Mouse (Mus musculus): ENCODE measurements around the gene Nol12.

Nol12 gene

DNA sequence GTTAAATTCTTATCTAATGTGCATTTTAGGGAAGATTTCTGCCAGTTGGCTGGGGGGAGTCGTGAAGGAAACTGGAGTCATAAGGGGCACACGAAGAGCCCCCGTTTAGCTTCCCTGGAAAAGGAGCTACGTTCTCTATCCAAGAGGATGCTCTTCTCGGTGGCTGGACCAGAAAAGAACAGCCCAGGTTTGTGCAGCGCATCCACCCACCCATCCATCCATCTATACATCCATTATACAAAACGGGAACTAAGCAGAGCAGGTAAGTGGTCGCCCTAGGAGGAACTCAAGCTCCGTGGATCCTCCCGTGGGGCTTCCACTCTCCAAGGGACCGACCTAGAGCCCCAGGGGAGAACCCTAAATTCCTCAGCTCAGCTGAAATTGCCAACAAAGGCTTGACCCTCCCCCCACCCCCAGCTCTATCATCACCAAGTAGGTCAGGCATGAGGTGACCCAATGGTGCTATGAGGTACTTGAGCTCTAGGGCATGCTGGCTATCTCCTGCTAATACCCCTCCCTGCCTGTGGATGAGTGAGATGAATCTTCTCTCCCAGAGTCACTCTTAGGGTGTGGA, 13.5 kb downstream of the Nol12 start:
- DNase-seq (ENCODE audit: low read depth, low spot score) = no peak

DNA sequence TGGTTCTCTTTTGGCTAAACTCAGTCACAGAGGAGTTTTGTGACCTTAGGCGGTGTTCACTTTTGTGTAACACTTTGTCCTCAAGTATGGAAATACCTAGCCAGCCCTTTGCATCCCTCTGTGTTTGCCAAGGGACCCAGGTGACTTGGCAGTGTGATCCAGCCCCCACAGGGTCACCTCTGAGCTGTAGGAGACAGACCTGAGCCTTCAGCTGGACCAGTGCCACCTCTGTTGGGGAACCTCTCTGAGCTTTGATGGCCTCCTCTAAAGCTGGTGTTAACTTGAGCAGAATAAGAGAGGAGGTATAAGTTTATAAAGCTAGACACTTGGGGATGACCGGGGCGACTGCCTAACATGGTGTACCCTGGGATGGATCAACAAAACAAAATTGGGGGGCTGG, 14.2 kb downstream of the Nol12 start:
- DNase-seq (ENCODE audit: low read depth, low spot score) = no peak

DNA sequence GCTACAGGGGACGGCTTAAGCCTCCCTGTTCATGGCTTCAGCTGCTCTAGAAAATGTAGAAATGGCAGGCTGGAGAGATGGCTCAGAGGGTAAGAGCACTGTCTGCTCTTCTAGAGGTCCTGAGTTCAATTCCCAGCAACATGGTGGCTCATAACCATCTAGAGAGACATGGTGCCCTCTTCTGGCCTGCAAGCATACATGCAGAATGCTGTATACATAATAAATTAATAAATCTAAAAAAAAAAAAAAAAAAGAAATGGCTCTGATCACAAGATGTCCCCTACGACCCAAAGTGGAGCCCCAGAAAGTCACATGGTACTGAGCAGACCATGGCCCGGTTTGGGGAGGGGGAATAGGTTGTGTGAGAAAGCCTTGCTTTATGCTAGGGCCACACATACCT, 20.9 kb downstream of the Nol12 start:
- DNase-seq (ENCODE audit: low read depth, low spot score) = no peak

DNA sequence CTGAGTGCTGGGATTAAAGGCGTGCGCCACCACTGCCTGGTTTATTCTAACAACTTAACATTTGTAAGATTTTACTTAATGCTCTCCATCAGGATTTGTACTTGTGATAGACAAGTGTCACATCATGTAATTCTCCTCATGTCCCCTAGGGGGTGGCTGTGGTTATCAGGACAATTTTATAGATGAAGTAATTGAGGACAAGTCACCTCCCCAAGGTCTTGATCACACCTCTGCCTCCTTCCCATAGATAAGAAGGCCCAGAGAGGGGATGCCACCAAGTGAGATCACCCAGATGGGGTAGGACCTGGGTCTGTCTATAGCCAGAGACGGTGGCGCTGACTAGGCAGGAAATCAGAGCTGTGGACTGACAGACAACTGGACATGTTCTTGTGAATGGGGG, 21.6 kb downstream of the Nol12 start:
- DNase-seq (ENCODE audit: low read depth, low spot score) = peak; percentile 41

DNA sequence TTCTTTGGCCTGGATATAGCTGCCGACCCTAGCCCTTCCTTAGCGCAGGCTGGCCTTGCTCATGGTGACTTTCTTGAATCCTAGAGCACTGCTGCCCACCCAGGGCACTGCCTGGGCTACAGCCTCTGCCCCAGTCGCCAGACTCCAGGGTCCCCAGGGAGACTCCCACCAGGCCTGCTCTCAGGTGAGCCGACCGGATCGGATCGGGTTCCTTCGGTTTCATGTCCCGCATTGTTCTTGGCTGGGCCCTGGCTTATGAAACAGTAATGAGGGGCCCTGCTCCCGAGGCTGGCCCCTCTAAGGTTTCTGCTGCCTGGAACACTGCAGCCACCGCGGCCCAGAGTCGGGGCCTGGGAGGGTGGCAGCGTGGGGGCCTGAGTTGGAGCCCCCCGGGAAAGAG, 22.3 kb downstream of the Nol12 start:
- no peak for DNase-seq (ENCODE audit: low read depth, low spot score)

DNA sequence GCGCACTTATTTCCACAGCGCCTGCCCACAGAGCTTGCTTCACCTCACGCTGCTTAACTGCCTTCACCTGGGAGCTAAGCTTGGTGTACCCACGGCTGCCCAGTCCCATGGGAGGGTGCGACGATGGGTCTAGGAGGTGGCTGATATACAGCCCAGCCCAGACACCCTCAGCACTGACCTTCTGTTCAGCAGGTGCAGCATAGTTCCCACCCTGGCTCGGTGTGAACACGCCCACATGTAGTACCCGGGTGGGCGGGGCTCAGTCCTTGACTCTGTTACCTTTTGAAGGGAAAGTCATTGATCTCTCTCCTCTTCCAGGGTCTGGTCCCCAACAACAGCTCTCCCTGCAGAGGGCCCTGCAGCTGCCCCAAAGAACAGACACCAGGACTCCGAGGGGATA, 24.8 kb downstream of the Nol12 start:
- DNase-seq (ENCODE audit: low read depth, low spot score) = no peak

DNA sequence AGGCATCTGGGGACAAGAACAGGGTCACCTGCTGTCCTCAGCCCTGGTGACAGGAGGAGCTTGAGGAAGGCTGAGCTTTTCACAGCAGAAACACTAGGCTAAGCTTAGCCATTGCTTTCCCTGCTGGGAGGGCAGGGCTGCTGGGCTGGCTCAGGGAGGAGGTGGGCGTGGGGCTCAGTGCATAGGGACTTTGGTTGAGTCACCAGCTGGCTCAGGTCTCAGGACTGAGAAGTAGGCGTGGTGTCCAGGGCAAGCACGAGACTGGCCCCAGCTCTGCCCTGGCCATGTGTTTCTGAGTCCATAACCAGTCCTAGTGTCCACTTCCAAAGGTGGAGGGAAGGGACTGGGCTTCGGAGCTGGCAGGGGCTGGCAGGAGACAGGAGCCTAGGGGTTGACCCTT, 25.4 kb downstream of the Nol12 start:
- DNase-seq (ENCODE audit: low read depth, low spot score) = no peak

DNA sequence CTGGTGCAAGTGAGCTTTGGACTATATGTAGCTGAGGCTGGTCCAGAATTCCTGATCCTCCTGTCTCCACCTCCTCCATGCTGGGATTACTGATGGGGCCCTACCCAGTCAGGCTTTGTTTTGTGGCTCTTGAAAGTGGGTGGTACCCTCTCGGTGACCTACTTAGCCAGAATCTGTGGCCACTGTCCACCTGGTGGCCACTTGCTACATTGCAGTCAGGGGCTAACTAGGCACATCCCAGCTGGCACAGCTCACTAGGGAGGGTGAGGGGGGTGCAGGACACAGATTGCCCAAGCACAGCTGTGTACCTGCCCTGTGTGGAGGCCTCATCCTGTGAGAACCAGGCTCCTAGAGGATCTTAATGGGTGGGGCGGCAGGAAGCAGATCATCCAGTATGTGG, 28.2 kb downstream of the Nol12 start:
- DNase-seq (ENCODE audit: low read depth, low spot score) = peak; percentile 91

DNA sequence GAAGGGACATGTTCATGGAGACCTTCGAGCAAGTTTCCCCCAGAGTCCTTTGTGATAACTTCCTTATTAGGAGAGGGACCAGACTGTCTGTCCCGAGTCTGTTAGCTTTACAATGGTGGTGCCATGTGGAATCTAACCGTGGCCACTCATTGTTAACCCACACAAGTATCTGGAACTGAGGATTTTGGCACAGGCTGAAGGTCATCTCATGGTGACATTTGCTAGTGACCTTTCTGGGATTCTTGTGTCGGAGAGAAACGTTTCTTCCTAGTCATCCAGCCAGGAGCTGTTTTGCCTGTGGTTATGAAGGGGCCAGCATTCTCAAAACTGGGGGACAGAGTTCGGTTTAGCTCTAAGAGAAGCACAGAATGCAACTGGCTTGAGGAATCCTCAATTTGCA, 36.9 kb downstream of the Nol12 start:
- DNase-seq (ENCODE audit: low read depth, low spot score) = no peak

DNA sequence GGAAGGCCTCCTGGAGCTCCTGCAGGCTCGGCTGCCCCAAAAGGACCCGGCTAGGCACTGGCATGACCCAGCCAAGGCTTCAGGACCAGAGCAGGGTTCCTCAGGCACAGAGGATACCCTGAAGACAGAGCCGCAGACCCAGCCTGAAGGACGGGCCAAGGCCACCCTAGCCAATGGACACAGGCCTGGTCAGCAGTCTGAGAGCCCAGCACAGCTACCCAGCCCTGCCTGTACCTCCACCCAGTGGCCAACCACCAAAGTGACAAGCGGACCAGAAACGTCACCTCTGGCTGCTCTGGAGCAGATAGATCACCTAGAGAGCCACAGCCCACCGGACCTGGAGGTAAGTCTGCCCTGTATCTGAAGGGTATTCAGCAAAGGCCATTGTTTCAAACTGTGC, 39.2 kb downstream of the Nol12 start:
- peak; percentile 21 for DNase-seq (ENCODE audit: low read depth, low spot score)

DNA sequence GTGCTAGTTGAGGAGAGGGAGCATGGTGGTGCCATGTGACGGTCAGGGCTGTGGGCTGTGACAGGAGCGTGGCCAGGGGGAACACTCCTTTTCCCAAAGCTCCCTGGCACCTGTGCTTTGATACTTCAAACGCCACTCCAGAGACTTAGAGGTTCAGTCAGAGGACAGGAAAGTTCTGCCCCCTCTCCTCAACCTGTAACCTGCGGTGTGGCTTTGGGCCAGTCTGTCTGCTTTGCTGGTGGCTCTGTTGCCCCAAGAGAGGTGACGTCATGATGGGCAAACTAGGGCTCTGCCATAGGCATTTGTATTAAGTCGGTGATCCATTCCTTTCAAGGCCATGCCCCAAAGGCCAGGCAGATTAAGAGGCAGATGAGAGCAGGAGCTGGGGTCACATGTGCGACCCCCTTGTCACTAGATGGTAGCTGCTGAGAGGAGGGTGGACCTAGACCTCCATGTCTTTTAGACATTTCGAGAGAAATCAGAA, 43.0 kb downstream of the Nol12 start:
- DNase-seq (ENCODE audit: low read depth, low spot score) = no peak

DNA sequence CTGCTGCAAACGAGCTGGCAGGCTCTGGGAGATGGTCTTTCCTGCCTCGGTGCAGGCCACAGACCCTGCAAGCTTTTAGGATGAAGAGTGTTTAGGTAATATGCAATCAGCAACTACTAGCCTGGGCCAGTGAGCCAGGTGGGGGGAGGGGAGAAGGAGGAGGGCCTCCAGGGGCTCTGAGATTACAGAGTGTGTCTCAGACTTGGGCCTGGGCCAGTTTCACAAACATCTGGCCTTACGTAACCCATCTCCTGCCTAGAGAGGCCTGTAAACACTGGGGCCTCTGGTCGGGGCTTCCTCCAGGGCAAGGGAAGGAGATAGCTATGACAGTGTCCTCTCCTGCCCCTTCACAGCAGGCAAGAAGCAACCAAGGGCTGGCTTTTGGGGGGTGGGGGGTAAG, 44.1 kb downstream of the Nol12 start:
- peak; percentile 43 for DNase-seq (ENCODE audit: low read depth, low spot score)

DNA sequence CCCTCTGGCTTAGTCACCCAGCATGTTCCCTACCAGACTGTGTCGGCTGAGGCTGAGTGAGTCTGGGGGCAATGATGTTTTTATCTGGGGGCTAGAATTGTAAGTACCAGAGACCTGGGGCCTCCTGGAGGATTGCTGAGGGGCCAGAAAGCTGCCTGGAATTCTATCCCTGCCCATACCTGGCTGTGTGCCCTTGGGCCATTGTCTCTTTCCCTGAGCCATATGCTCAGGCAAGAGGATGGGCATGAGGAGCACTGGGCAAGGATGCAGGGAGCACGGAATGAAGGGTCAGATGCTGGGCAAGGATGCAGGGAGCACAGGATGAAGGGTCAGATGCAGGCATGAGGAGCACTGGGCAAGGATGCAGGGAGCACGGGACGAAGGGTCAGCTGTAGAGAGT, 45.4 kb downstream of the Nol12 start:
- DNase-seq (ENCODE audit: low read depth, low spot score) = peak; percentile 76

DNA sequence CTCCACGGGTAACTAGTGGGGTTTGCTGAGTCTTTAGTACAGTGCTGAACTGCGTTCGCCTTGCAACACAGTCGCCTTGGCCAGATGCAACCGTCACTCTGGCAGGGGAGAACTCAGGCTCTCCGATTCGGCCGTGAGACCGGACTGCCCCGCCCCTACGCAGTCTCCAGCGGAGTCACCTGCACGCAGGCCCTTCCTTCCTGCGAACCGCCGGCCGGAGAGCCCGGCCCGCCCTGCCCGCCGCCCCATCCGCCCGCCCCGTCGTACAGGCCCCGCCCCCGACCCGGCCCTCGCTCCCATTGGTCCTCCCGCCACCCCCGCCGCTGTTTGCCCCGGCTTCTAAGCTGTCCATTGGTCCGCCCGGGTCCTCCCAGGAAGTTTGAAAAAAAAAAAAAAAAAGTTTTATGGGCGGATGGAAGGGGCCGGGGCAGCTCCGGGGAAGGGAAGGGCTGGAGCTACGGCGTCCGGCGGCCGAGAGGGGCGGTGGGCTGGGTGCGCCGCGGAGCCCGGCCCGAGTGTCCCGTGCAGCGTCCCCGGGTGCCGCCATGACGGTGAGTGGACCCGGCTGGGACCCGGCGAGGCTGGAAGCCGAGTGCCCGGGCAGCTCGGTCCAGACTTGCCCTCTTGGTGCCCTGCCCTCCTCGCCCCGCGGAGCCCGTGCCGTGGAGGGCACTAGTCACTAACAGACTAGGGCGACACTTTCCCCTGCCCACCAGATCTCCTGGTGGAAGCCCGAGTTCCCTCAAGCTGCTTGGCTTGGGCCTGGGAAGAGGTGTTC, 48.1 kb downstream of the Nol12 start:
- DNase-seq (ENCODE audit: low read depth, low spot score) = peak; percentile 88

DNA sequence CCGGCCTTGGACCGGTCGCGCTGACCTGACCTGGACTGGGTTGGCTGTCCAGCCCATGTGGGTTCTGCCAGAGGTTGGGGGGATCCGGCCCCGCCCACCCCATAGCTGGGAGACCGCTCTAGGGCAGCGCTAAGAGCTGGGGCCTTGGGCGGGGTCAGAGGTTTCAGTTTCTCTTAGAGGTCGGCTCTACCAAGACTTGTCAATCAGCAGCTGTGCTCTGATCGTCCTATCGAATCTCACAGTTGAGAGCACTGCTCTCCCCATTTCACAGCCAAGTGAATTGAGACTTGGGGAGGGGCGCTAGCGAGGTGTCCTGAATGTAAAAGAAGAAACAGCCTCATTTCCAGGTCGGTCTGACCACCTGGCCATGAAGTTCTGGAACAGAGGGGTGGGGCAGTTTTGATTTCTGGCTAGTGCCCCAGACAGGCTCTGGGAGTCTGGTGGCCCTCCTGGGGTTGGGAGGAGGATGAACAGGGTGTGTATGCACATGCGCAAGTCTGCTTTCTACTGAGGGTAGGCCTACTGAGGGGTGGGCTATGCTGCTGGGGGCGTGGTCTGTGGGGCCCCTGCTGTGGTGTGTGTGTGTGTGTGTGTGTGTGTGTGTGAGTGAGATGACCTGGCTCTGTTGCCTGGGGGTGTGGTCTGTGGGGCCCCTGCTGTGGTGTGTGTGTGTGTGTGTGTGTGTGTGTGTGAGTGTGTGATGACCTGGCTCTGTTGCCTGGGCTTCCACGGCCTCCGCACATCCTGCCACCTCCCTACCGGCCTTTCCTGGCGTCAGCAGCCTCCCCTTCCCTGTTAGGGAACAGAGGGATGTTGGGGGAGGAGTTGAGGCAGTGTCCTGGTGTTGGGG, 48.9 kb downstream of the Nol12 start:
- peak; percentile 59 for DNase-seq (ENCODE audit: low read depth, low spot score)

DNA sequence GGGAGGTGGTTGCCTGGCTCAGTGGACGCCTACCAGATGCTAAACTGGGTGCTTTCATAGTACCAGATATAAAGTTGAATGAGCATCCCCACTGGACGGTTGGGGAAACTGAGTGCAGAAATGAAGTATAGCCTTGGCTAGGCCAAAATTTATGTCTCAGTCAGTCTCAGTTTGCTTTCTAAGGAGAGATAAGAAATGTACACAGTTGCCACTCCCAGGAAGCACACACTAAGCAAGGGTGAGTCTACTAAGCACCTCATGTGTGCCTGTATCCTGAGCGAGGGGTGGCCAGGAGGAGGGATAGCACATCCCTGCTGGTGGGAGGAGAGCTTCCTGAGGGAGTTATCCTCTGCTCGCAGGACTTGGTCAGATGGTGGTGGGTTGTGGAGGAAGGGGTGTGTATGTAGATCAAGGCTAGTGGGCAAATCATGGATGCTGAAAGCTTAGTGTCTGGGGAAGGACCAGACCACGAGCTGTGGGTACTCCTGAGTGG, 49.6 kb downstream of the Nol12 start:
- no peak for DNase-seq (ENCODE audit: low read depth, low spot score)

DNA sequence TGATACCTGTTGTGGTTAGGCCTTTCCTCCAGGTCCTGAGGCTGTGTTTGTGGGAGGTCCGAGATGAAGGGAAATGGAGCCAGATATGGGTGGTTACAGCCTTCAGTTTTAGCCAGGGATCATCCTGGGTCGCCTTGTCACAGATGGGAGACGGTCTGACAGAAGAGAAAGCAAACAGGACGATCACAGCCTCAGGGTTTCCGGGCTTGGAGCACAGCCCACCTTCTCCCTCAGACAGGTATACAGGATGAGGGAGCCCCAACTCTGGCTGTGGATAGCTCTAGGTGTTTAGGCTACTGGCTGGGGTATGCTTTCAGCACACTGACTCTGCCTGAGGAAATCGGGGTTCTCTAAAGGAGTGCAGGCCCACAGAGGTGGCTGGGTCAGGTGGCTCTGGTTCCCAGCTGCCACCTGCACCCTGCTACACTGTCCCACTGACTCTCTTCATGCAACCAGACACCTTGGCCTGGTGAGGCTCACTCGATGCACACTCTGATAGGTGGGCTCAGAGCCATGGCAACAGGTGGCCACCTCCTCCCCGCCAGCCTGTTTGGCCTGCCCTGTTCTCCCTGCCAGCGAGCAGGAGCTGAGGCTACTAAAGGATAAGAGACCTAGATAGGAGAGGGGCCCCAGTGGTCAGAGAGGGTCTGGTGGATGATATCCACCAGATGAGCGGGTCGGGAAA, 51.9 kb downstream of the Nol12 start:
- DNase-seq (ENCODE audit: low read depth, low spot score) = peak; percentile 71

DNA sequence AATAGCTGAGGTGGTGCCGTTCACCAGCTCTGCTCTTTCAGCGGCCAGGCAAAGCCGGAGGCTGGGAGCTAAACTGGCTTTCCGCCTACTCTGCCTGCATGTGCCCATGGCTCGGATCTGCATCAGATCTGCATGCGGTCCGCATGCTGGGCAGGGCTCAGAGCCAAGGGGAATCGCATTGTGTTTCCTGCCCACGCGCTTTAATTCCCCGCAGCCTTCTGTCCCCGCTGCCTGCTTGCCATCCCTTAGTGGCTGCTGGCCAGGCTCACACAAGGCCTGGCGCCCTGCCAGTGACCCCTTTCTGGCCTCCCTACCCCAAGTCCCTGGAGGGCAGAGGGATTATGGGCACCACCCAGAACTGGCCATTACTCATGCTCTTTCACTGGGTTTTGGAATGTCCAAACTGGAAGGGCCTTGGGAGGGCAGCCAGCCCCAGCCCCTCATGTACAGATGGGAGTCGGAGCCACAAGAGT, 53.8 kb downstream of the Nol12 start:
- DNase-seq (ENCODE audit: low read depth, low spot score) = peak; percentile 99

DNA sequence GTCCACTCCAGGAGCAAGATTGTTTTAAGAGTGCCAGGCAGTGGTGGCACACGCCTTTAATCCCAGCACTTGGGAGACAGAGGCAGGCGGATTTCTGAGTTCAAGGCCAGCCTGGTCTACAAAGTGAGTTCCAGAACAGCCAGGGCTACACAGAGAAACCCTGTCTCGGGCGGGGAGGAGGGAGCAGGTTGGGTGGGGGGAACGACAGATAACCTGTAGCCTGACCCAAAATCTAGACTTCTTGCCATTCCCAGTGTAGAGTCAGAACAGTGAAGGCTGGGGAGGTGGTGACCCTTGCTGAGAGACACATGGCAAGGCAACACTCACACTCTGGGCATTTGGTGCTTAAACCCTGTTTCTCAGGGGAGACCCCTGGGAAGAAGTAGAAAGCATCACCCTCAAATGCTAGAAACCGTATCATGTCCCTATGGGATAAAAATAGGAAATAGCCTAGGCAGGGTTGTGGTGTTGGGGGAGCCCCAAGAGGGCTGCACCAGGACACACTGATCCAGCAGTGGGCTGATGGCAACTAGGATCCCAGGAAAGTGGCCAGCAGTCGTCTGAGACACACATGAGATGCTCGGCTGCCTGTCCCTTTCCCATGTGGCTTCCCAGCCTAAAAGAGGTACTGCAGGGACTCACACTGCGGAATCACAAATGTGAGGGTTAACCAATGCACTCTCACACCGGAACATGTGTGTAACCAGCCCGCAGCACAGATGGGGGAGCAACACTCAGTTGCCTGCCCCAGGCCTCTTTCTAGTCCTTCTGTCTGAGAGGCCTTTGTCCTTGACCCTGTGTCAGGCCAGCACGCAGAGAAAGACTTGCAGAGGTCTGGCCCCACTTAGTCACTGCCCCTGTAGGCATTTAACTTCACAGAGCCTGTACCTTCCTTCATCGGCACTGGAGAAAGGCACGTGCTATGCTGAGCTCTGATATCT, 54.7 kb downstream of the Nol12 start:
- no peak for DNase-seq (ENCODE audit: low read depth, low spot score)

DNA sequence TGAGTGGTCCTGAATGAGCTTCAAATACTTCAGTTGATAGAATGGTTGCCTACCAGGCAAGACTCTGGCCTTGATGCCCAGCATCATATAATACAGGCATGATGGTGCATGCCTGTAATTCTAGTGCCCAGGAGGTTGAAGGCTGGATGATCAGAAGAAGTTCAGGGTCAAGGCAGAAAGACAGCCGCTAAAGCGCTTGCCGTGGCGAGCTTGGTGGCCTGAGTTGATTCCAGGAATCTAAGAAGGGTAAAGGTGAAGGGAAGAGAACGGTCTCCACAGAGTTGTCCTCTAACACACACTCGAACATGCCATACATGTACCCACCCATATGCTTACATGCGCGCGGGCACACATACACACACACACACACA, 55.3 kb downstream of the Nol12 start:
- no peak for DNase-seq (ENCODE audit: low read depth, low spot score)

Measured in brain, adult 2 months (tissue).